Comparison of ENCODE assay signal across 8 mouse cellular contexts in the genomic region with DNA sequence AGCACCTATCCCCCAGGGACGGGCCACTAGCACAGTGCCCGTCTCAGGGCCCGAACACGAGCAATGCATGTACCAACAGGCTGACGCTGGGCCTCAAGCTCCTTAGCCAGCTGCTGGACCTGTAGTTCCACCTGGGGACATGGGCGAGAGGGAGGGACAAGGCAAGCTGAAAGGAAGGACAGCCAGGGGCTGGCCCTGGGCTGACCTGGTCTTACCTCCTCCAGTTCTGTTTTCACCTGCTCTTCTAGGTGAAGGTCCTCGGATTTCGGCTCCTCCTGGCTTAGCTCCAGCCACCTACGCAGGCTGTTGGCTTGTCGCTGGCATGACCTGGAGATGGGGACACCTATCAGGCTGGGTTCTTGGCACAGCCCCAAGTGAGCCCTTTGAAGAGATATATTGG.
DNase-seq lines count a peak whose midpoint lies in the region; ATAC-seq and TF ChIP-seq lines count a peak whose summit lies in the region.
"Not testable (repeated sequence)": the region's sequence is repeated elsewhere in the genome, so short reads cannot be mapped to it uniquely, and the experiment has no call there.

No protein-coding gene starts in this region.

- H3K4me1 ChIP-seq in liver, embryonic 14.5 days (replicated peaks; ENCODE audit: control insufficient read depth in 2 of 2, insufficient read depth in 2 of 2, low read length in 1 of 2); stomach, postnatal 0 days (replicated peaks; ENCODE audit: control insufficient read depth, insufficient read depth): not testable (repeated sequence)

- DNase-seq in CD4-positive, CD25-positive, alpha-beta regulatory T cell, adult 2 months (ENCODE audit: low read depth, low spot score), result peak; percentile 33
- DNase-seq in cerebellum, postnatal 14 days, result peak; percentile 52 to 66
- peak; percentile 74 for DNase-seq in gastrocnemius, adult 18-20 months (ENCODE audit: low spot score)
- DNase-seq in heart, postnatal 4 days, result peak; percentile 69
- peak; percentile 81 for DNase-seq in layer of hippocampus, adult 11-12 months (ENCODE audit: low spot score)
- not testable (repeated sequence) for DNase-seq in liver, embryonic 14.5 days (ENCODE audit: low read depth in 3 of 3, low spot score in 3 of 3)
- peak; percentile 47 to 53 for DNase-seq in natural killer cell, adult 2 months (ENCODE audit: low spot score in 2 of 2)
- DNase-seq in stomach, postnatal 0 days (ENCODE audit: low spot score), result peak; percentile 56

- H3K27me3 ChIP-seq in liver, embryonic 14.5 days (ENCODE audit: control insufficient read depth, insufficient read depth, low read length); stomach, postnatal 0 days (ENCODE audit: control insufficient read depth, insufficient read depth, low read length): not testable (repeated sequence)

- not testable (repeated sequence) for H3K4me2 ChIP-seq in liver, embryonic 14.5 days (ENCODE audit: low read depth); stomach, postnatal 0 days (replicated peaks; ENCODE audit: low read depth)

- peak; percentile 9 for ATAC-seq in liver, embryonic 14.5 days (ENCODE audit: insufficient read depth)
- ATAC-seq in stomach, postnatal 0 days (ENCODE audit: low FRiP score, low TSS enrichment), result peak; percentile 25

- H3K9ac ChIP-seq in liver, embryonic 14.5 days (replicated peaks); stomach, postnatal 0 days (ENCODE audit: low read length): not testable (repeated sequence)

- H3K36me3 ChIP-seq in liver, embryonic 14.5 days (replicated peaks; ENCODE audit: control insufficient read depth, insufficient read depth, low read depth); stomach, postnatal 0 days (ENCODE audit: control insufficient read depth, insufficient read depth, low read length): not testable (repeated sequence)

- TF ChIP-seq CTCF in liver, embryonic 14.5 days (IDR thresholded peaks at IDR 0.05; ENCODE audit: low read depth); stomach, postnatal 0 days (IDR thresholded peaks at IDR 0.05; ENCODE audit: low read depth): not testable (repeated sequence)

- not testable (repeated sequence) for H3K9me3 ChIP-seq in liver, embryonic 14.5 days (ENCODE audit: control insufficient read depth, low read length); stomach, postnatal 0 days (ENCODE audit: control insufficient read depth, low read length)

- H3K27ac ChIP-seq in liver, embryonic 14.5 days; stomach, postnatal 0 days (replicated peaks): not testable (repeated sequence)

- not testable (repeated sequence) for TF ChIP-seq EP300 in liver, embryonic 14.5 days (IDR thresholded peaks at IDR 0.05; ENCODE audit: low read depth); stomach, postnatal 0 days (optimal IDR thresholded peaks at IDR 0.05)

- 73% methylated on average over 8 of the region's 10 CpGs for WGBS in liver, embryonic 14.5 days (ENCODE audit: insufficient replicate concordance)
- whole genome bisulfite sequencing in stomach, postnatal 0 days, result 87% methylated on average over 9 of the region's 10 CpGs

- H3K4me3 ChIP-seq in liver, embryonic 14.5 days (ENCODE audit: insufficient read depth in 1 of 2, low read depth in 2 of 2, low read length in 2 of 2); stomach, postnatal 0 days (ENCODE audit: low read depth, low read length): not testable (repeated sequence)
